Mouse (Mus musculus) bone marrow macrophage, adult 2 months (primary cell): ENCODE results near the gene Faf2. TPM values are rescaled to one million over a fixed set of nuclear protein-coding genes. Genes with fewer than 3 reads are reported as not detected.
A peak's percentile ranks its signal among the peaks of the same experiment; 100 is the strongest.

ENCODE experiments used
- H3K27ac ChIP-seq: 2 replicates; pipeline ENCODE4 v1.5.1; 2012; ENCODE audit warnings: low read depth, low read length; ENCODE audit not compliant: insufficient read depth
- H3K4me1 ChIP-seq: 2 replicates; pipeline ENCODE4 v1.6.1; 2012; ENCODE audit warnings: low read length; ENCODE audit not compliant: control insufficient read depth, insufficient read depth
- H3K4me3 ChIP-seq: 2 replicates; pipeline ENCODE4 v1.5.1; 2012; ENCODE audit warnings: mild to moderate bottlenecking, low read length, moderate library complexity; ENCODE audit not compliant: insufficient read depth
- CTCF ChIP-seq: IDR thresholded peaks from 2 replicates; pipeline ENCODE4 v1.5.1; 2012; ENCODE audit warnings: low read depth, mild to moderate bottlenecking, low read length, moderate library complexity
- POLR2A ChIP-seq: IDR thresholded peaks from 2 replicates; pipeline ENCODE4 v1.6.1; 2012; ENCODE audit warnings: mild to moderate bottlenecking, low read depth, low read length, borderline replicate concordance
- polyA plus RNA-seq: library from polyadenylated mRNA; stranded (reverse); fragments of >200 nt; gene quantifications from 2 replicates; pipeline ENCODE4 v1.2.4, GENCODE M21; 2012; ENCODE audit not compliant: missing spikeins, insufficient read depth, insufficient read length

The Faf2 gene
- polyA plus RNA-seq, 1 experiment = 40.8 TPM

DNA sequence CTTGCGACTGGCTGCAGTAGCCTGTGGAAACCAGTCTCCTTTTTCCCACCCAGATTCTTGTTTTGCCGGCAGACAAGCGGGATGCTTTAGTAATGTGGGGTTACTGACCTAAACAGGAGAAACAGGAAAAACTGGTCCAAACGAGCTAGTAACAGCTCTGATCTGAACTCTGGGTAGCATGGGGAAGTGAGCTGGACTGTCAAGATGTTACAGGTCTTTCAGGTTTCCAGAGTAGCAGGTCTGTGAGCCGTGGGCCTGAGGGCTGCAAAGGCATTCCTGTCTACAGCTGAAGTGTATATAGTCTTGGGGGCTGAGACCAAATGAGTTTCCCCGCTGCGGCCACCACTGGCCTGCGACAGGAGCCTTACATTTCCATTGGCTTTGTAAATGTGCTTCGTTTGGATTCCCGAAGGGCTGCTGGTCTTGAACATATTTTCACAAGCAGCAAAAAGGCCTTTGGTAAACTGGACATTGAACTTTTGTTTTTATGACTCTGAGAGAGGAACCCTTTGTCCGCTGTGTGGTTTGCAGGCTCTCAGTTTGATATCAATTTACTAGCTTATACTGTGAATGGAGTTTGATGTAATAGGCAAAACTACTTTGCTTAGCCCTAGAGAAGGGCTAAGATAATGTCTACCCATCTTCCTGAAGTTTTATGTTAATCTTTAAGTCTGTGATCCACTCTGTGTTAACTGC, 54.5 kb downstream of the Faf2 start:
- H3K4me1 ChIP-seq = no peaks in the 10 kb centered on the region
- no peak overlapping the region for H3K4me3 ChIP-seq
- H3K27ac ChIP-seq = no peak overlapping the region
- TF ChIP-seq POLR2A (no peak), CTCF (no peak)

DNA sequence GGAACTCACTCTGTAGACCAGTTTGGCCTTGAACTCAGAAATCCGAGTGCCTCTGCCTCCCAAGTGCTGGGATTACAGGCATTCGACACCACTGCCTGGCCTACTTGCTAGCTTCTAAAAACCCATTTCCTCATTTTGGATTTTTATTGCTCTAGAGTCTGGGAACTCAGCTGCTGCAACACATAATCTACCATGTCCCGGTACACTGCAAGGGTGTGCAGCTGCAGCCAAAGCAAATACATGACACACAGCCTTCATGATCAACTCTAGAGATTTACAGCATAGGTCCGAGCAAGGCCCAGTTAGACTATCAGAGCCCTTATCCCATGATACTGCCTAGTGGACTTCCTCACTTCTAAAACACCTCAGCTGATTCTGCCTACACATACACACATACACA, 56.7 kb downstream of the Faf2 start:
- TF ChIP-seq POLR2A = no peak
- no peak for TF ChIP-seq CTCF
- H3K4me3 ChIP-seq = no peak overlapping the region
- H3K27ac ChIP-seq = no peak overlapping the region
- no peaks in the 10 kb centered on the region for H3K4me1 ChIP-seq

DNA sequence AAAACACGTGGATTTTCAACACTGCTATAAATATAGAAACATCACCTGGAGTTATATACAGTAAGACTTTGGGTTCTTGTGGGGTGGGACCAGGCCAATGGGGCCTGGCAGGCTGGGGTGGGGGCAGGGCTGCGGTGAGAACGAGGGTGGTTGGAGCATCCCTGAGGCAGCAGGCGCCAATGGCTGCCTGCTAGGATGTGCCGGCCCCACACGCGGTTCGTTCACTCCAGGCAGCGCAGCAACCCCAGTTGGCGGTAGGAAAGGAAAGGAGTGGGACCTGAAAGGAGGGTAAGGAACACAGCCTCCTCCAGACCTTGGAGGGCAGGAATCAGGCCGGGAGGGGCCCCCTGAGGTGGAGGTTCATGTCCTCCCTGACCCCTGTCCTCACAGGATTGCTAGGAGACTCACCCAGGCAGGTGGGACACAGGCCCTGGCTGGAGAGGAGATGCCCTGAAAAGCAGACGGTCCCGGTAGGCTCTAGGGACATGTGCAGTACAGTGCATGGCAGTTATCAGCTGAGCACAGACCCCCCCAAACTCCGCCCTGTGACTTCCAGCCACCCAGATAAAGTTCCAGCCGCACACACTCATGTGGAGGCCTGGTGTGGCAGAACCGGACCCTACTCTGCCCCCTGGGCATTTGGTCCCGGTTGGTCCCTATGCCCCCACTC, 58.7 kb downstream of the Faf2 start:
- no peak overlapping the region for H3K27ac ChIP-seq
- peaks cover 8% of the 10 kb centered on the region for H3K4me1 ChIP-seq
- H3K4me3 ChIP-seq = no peak overlapping the region
- TF ChIP-seq CTCF (no peak), POLR2A (no peak)

DNA sequence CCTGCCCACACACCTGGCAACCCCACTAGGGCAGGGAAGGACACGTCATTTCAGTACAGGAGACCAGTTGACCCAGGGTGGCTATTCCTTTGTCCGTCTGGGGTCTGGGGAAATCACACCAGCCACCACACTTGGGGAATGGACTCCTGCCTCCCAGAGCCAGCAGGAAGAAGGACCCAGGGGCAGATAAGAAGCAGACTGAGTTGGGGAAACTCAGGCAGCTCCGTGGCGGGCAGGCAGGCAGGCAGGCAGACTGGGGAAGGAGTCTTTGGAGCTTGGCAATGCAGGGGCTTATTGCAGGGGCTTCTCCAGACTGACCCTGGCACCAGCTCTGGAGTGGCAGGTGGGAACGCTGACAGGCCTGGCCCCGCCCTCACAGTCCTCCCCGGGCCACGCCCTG, 59.7 kb downstream of the Faf2 start:
- TF ChIP-seq POLR2A = no peak
- TF ChIP-seq CTCF = no peak
- H3K4me1 ChIP-seq = peaks cover 13% of the 10 kb centered on the region
- no peak overlapping the region for H3K4me3 ChIP-seq
- H3K27ac ChIP-seq = no peak overlapping the region

DNA sequence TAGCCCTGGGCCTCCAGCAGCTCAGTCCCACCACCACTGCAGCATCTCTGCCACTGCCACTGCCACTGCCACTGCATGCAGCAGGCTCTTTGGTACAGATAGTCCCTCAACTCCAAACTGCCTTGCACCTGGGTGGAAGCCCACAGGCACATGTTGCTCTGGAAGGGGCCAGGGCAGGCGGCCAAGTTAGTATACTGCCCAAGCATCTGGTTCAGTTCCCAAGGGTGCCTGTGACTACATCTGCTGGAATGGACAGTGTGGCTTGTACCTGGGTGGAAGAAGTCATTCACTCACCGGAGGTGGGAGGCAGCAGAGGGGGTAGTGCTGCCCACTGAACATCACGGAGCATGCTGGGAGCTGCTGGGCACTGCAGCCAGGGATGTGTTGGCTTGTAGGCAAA, 61.7 kb downstream of the Faf2 start:
- Histone ChIP-seq H3K27ac (no peak overlapping the region), H3K4me3 (no peak overlapping the region), H3K4me1 (peaks cover 13% of the 10 kb centered on the region)
- TF ChIP-seq POLR2A = no peak
- no peak for TF ChIP-seq CTCF

DNA sequence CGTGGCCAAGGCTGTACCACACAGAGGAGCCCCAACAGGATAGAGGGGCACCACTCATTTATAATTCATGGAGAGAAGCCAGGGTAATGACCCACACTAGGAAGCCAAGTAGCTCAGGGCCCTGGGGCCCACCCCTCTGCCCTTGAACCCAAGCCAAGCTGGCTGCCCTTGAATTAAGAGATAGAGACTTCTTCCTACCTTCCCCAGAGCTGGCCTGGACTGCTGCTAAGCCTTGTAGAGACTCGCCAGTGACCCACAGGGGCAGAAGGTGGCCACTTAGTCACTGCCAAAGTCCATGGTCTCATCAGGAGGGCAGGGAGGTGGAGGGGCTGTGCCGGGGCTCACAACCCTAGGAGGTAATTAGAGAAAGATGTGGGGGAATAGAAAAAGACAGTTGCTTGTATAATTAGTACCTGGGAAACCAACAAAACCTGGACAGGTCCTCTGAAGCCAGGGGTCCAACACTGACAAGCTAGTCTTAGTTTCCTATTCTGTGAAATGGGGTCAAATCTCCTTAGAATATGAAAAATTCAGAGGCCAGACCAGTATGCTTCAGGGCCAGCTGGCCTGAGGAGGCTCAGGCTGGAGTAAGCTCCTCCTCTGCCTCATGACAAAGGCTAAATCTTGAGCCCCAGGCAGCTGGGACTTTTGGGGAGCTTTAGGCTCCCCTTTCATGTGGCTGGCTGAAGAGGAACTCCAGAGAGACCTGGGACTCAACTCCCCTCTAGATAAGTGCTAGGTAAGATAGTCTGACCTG, 62.7 kb downstream of the Faf2 start:
- Histone ChIP-seq H3K4me3 (no peak overlapping the region), H3K27ac (no peak overlapping the region)

DNA sequence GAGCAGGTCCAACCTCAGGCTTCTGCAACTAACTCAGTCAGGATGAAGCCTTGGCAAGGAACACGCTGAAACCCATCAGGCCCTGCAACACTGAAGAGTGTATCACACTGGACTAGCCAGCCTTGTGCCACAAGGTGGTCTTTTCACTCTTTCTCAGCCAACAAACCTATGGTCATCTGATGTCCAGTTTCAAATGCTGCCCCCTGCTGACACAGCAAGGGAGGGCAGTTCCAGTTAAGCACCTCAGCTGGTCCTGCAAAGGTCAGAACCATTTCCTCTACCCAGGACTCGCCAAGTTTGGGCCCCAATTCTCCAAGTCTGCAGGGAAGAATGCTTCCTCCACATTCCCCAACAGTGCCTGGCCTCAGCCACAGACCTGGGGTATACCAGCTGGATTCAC, 63.6 kb downstream of the Faf2 start:
- Histone ChIP-seq H3K4me1 (peaks cover 14% of the 10 kb centered on the region), H3K4me3 (no peak overlapping the region), H3K27ac (no peak overlapping the region)
- TF ChIP-seq POLR2A = no peak
- TF ChIP-seq CTCF = peak; percentile 31; the same call in 1 of the 2 replicates

More for the DNA sequence above, 62.7 kb downstream of the Faf2 start:
- TF ChIP-seq CTCF = no peak
- no peak for TF ChIP-seq POLR2A
- H3K4me1 ChIP-seq = peaks cover 13% of the 10 kb centered on the region

DNA sequence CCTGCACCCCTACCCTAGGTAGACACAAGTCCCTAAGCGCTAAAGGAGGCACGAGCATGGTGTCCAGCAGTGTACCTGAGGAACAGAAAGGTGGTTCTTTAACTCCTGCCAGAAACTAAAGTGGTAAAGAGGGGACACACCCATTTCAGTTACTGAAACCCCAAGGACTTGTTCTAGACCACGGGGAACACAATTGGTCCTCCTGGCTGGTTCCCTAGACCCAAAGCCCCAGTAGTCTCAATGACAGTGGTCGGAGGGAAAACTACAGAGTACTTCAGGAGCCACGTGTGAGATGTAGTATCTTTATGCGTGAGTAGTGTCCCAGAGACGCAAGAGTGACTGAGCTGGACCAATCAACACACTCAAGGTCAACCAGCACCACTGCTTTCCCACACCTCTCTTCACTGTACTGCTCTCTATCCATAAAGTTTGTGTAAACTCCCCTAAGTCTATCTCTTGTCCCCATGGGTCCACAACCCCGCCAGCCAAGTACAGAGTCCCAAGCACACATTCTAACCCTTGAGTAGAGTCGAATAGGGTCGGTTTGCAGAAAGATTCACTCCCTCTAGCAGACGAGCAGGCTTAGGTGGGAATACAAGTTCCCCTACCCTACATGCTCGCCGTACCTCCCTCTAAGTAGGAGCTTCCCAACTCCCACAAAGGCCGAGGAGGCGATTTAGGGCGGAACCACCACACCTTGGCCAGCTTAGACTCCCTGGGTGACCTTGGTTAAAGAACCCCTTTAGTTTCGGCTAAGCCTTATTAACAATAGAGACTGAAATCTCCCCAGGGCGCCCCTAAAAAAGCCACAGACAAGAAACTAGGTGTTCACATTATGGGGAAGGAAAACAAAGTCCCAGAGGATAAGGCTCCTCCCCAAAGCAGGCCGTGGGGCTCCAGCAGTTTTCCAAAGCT, 64.8 kb downstream of the Faf2 start:
- Histone ChIP-seq H3K4me3 (peak overlapping the region; percentile 86), H3K27ac (peak overlapping the region; percentile 70), H3K4me1 (peaks cover 26% of the 10 kb centered on the region)
- TF ChIP-seq CTCF (no peak), POLR2A (no peak)

DNA sequence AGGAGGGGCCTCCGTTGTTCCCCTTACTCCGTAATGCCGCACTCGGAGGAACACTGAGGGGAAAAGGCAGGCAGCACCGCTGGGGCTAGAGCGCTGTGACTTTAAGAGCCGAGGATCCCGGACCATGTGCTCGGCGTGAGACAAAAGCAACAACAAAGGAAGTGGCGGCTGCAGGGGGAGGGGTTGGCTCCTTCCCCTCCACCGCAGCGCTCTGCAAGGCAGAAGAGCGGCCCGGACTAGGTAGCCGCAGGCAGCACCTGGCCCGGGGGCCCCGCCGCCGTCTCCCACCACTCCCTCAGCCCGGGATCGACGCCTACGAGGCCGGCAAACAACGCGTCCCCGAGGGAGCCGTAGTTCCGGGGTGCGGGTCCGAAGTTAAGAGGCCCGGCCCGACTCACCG, 65.5 kb downstream of the Faf2 start:
- Histone ChIP-seq H3K27ac (peak overlapping the region; percentile 83), H3K4me3 (peak overlapping the region; percentile 86), H3K4me1 (peaks cover 33% of the 10 kb centered on the region)
- TF ChIP-seq CTCF (no peak), POLR2A (no peak)
